Mouse (Mus musculus) WW6 (cell line): ENCODE data around the gene Ssbp4.

Experiments
- DNase-seq: peaks from one replicate; pipeline ENCODE4 v3.0.0-alpha.2; 2013; ENCODE audit warnings: low read depth, low spot score

Ssbp4 gene

GRCm38 (mm10) chr8:70631436-70631835 lies 22.8 kb upstream of the Ssbp4 start:
- no peak for DNase-seq

- no peak for DNase-seq
These were observed 22.1 kb upstream of the Ssbp4 start for GRCm38 (mm10) chr8:70630532-70631381.

- DNase-seq = peak; percentile 94
These were observed 21.2 kb upstream of the Ssbp4 start for GRCm38 (mm10) chr8:70629574-70630531.

GRCm38 (mm10) chr8:70628986-70629490 lies 20.4 kb upstream of the Ssbp4 start:
- DNase-seq = no peak

- DNase-seq = no peak
These were observed 18.4 kb upstream of the Ssbp4 start for GRCm38 (mm10) chr8:70627041-70627440.

GRCm38 (mm10) chr8:70625104-70625503 lies 16.4 kb upstream of the Ssbp4 start:
- DNase-seq = peak; percentile 75

GRCm38 (mm10) chr8:70622220-70622619 lies 13.5 kb upstream of the Ssbp4 start:
- no peak for DNase-seq

- DNase-seq = no peak
These were observed 10.2 kb upstream of the Ssbp4 start for GRCm38 (mm10) chr8:70618888-70619334.

GRCm38 (mm10) chr8:70617985-70618384 lies 9.3 kb upstream of the Ssbp4 start:
- DNase-seq = no peak

- DNase-seq = no peak
These were observed 8.0 kb upstream of the Ssbp4 start for GRCm38 (mm10) chr8:70616645-70617044.

GRCm38 (mm10) chr8:70615894-70616293 lies 7.2 kb upstream of the Ssbp4 start, which contains the start of gene Lrrc25:
TSS of gene Lrrc25 (plus strand) at chr8:70616155.
- no peak for DNase-seq

- DNase-seq = no peak
These were observed 6.6 kb upstream of the Ssbp4 start for GRCm38 (mm10) chr8:70615281-70615680.

- DNase-seq = no peak
These were observed 5.8 kb upstream of the Ssbp4 start for GRCm38 (mm10) chr8:70614469-70614868.

- DNase-seq = no peak
These were observed 5.1 kb upstream of the Ssbp4 start for GRCm38 (mm10) chr8:70613763-70614162.

GRCm38 (mm10) chr8:70611849-70612248 lies 3.2 kb upstream of the Ssbp4 start:
- DNase-seq = no peak

GRCm38 (mm10) chr8:70610796-70611771 lies 2.4 kb upstream of the Ssbp4 start:
- DNase-seq = no peak

- no peak for DNase-seq
These were observed 1.4 kb upstream of the Ssbp4 start for GRCm38 (mm10) chr8:70609849-70610795.

- no peak for DNase-seq
These were observed 736 bp upstream of the Ssbp4 start for GRCm38 (mm10) chr8:70609368-70609848.
